Mouse (Mus musculus): ENCODE data around the gene Myo5c.
"Not testable (repeated sequence)": the region's sequence is repeated elsewhere in the genome, so short reads cannot be mapped to it uniquely, and the experiment has no call there.

Myo5c gene

GRCm38 (mm10) chr9:75244527-75244926 lies 12.7 kb downstream of the Myo5c start:
- DNase-seq, result no peak

- DNase-seq, result no peak
Measured at GRCm38 (mm10) chr9:75246080-75246930, 14.5 kb downstream of the Myo5c start.

GRCm38 (mm10) chr9:75247870-75248269 lies 16.1 kb downstream of the Myo5c start:
- DNase-seq, result no peak

GRCm38 (mm10) chr9:75248359-75248758 lies 16.5 kb downstream of the Myo5c start:
- DNase-seq, result no peak

- no peak for DNase-seq
Measured at GRCm38 (mm10) chr9:75248874-75249273, 17.1 kb downstream of the Myo5c start.

- DNase-seq, result not testable (repeated sequence)
Measured at GRCm38 (mm10) chr9:75253158-75253557, 21.3 kb downstream of the Myo5c start.

GRCm38 (mm10) chr9:75253766-75254165 lies 21.9 kb downstream of the Myo5c start:
- DNase-seq, result no peak

- DNase-seq, result peak in 1 of 2 experiments; percentile 38
Measured at GRCm38 (mm10) chr9:75254196-75254955, 22.6 kb downstream of the Myo5c start.

- no peak for DNase-seq
Measured at GRCm38 (mm10) chr9:75255820-75256545, 24.2 kb downstream of the Myo5c start.

GRCm38 (mm10) chr9:75258792-75259191 lies 27.0 kb downstream of the Myo5c start:
- no peak for DNase-seq

- no peak for DNase-seq
Measured at GRCm38 (mm10) chr9:75259656-75260055, 27.8 kb downstream of the Myo5c start.

GRCm38 (mm10) chr9:75261332-75261872 lies 29.6 kb downstream of the Myo5c start:
- no peak for DNase-seq

GRCm38 (mm10) chr9:75262235-75262826 lies 30.5 kb downstream of the Myo5c start:
- no peak for DNase-seq

- DNase-seq, result no peak
Measured at GRCm38 (mm10) chr9:75264008-75264718, 32.3 kb downstream of the Myo5c start.

- no peak for DNase-seq
Measured at GRCm38 (mm10) chr9:75267147-75267546, 35.3 kb downstream of the Myo5c start.

GRCm38 (mm10) chr9:75270382-75270781 lies 38.6 kb downstream of the Myo5c start:
- DNase-seq, result no peak

GRCm38 (mm10) chr9:75271539-75271938 lies 39.7 kb downstream of the Myo5c start:
- no peak for DNase-seq

GRCm38 (mm10) chr9:75273646-75274045 lies 41.8 kb downstream of the Myo5c start:
- DNase-seq, result no peak

GRCm38 (mm10) chr9:75274486-75274885 lies 42.7 kb downstream of the Myo5c start:
- no peak for DNase-seq

- DNase-seq, result no peak
Measured at GRCm38 (mm10) chr9:75275051-75275450, 43.2 kb downstream of the Myo5c start.

- DNase-seq, result peak; percentile 63 to 80
Measured at GRCm38 (mm10) chr9:75280814-75281213, 49.0 kb downstream of the Myo5c start.

- DNase-seq, result no peak
Measured at GRCm38 (mm10) chr9:75282179-75282578, 50.4 kb downstream of the Myo5c start.

Measured in cerebellum, postnatal 25 days (tissue).